Mouse (Mus musculus) spleen, postnatal 36 days (tissue): Measurements from ENCODE around the gene Susd6.
"Not testable (repeated sequence)": the region's sequence is repeated elsewhere in the genome, so short reads cannot be mapped to it uniquely, and the experiment has no call there.

Experiments
- DNase-seq, 2 experiments: peaks; one replicate each; pipeline ENCODE4 v3.0.0; 2022; ENCODE audit warnings: low spot score in 2 of 2, mixed read lengths in 1 of 2

The Susd6 gene

GRCm38 (mm10) chr12:80812510-80812820 is 22.2 kb downstream of the Susd6 start:
- DNase-seq: no peak

GRCm38 (mm10) chr12:80813456-80813855 is 23.1 kb downstream of the Susd6 start:
- DNase-seq: no peak

GRCm38 (mm10) chr12:80813872-80814271 is 23.6 kb downstream of the Susd6 start:
- no peak for DNase-seq

- DNase-seq: no peak
Measured at GRCm38 (mm10) chr12:80814529-80814928, 24.2 kb downstream of the Susd6 start.

- no peak for DNase-seq
Measured at GRCm38 (mm10) chr12:80815298-80815697, 25.0 kb downstream of the Susd6 start.

- DNase-seq: no peak
Measured at GRCm38 (mm10) chr12:80815893-80816292, 25.6 kb downstream of the Susd6 start.

- DNase-seq: peak in 1 of 2 experiments; percentile 34
Measured at GRCm38 (mm10) chr12:80816380-80817086, 26.2 kb downstream of the Susd6 start.

- no peak for DNase-seq
Measured at GRCm38 (mm10) chr12:80817697-80818235, 27.5 kb downstream of the Susd6 start.

GRCm38 (mm10) chr12:80819020-80819419 is 28.7 kb downstream of the Susd6 start:
- DNase-seq: not testable (repeated sequence)

- DNase-seq: no peak
Measured at GRCm38 (mm10) chr12:80821312-80822007, 31.1 kb downstream of the Susd6 start.

- DNase-seq: no peak
Measured at GRCm38 (mm10) chr12:80822533-80822932, 32.2 kb downstream of the Susd6 start.

GRCm38 (mm10) chr12:80824202-80824601 is 33.9 kb downstream of the Susd6 start:
- DNase-seq: no peak

GRCm38 (mm10) chr12:80826423-80826822 is 36.1 kb downstream of the Susd6 start:
- DNase-seq: no peak

- no peak for DNase-seq
Measured at GRCm38 (mm10) chr12:80827464-80828015, 37.2 kb downstream of the Susd6 start.

GRCm38 (mm10) chr12:80828020-80828419 is 37.7 kb downstream of the Susd6 start:
- no peak for DNase-seq

GRCm38 (mm10) chr12:80828951-80829350 is 38.6 kb downstream of the Susd6 start:
- DNase-seq: no peak

GRCm38 (mm10) chr12:80830211-80830610 is 39.9 kb downstream of the Susd6 start:
- DNase-seq: no peak

- DNase-seq: no peak
Measured at GRCm38 (mm10) chr12:80830820-80831219, 40.5 kb downstream of the Susd6 start.

- no peak for DNase-seq
Measured at GRCm38 (mm10) chr12:80832313-80832712, 42.0 kb downstream of the Susd6 start.

GRCm38 (mm10) chr12:80833541-80833940 is 43.2 kb downstream of the Susd6 start:
- peak in 1 of 2 experiments; percentile 22 for DNase-seq

GRCm38 (mm10) chr12:80834156-80834900 is 44.0 kb downstream of the Susd6 start:
- no peak for DNase-seq
